Mouse (Mus musculus) testis, adult 2 months (tissue): ENCODE measurements around the gene 3110021N24Rik.

ENCODE experiments used
- CTCF ChIP-seq: fragments of 200-500 bp; IDR thresholded peaks from 2 replicates; pipeline ENCODE4 v1.5.1; 2012; ENCODE audit warnings: low read depth, mild to moderate bottlenecking, inconsistent platforms, low read length, moderate library complexity; ENCODE audit not compliant: control insufficient read depth, insufficient read depth, insufficient replicate concordance
- POLR2A ChIP-seq: fragments of 200-500 bp; IDR thresholded peaks from 2 replicates; pipeline ENCODE4 v1.6.1; 2012; ENCODE audit warnings: low read depth, mild to moderate bottlenecking, inconsistent platforms, low read length, moderate library complexity; ENCODE audit not compliant: control insufficient read depth

DNA sequence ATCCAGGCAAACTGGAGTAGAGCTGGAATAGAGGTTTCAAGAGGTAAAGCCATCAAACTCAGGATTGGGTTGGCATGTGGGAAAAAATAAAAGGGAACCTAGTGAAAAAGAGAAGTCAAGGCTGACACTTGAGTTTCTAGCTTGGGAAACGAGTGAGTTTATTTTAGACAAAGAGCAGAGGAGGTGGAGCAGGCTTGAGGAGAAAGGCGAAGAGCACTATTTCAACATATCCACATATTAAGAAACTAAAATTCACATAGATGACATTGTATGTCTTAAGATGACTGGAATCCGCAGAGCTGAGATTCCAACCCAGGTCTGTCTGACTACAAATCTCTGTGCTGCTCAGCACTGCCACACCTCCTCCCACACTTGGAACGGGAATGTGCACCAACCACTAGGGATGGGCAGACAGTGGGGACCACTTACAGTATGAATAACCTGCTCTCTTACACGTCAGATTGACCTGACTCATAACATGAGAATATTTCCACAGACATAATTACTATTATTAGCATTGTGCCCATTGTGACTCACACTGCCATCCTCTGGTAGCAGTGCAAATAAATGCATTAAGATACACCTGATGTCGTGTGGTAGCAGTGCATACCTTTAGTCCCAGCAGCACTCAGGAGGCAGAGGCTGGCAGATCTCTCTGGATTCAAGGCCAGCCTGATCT, 69.9 kb downstream of the 3110021N24Rik start:
- TF ChIP-seq POLR2A (no peak), CTCF (no peak)
